Mouse (Mus musculus): Measurements from ENCODE around the gene Sprn. TPM values are rescaled to one million over a fixed set of nuclear protein-coding genes. Genes with fewer than 3 reads are reported as not detected.
"Not testable (repeated sequence)": the region's sequence is repeated elsewhere in the genome, so short reads cannot be mapped to it uniquely, and the experiment has no call there.

The Sprn gene
- polyA plus RNA-seq, 1 experiment from 2014 or later: 0.49 TPM

GRCm38 (mm10) chr7:140135106-140135770 lies 19.4 kb downstream of the Sprn start:
- no peak overlapping the region for H3K27ac ChIP-seq (replicated peaks)
- peaks cover 15% of the 10 kb centered on the region for H3K4me1 ChIP-seq
- no peak overlapping the region for H3K4me3 ChIP-seq
- H3K27me3 ChIP-seq (ENCODE audit: low read depth, poor library complexity, severe bottlenecking): no peaks in the 10 kb centered on the region
- peaks cover 5% of the 10 kb centered on the region; the same call in 1 of the 2 replicates for H3K36me3 ChIP-seq
- H3K9me3 ChIP-seq (replicated peaks): no peaks in the 10 kb centered on the region
- 89% methylated on average over 5 of the region's 5 CpGs for WGBS
- DNase-seq (ENCODE audit: low spot score): no peak

- H3K4me3 ChIP-seq; DNase-seq (ENCODE audit: low spot score); H3K27me3 ChIP-seq (ENCODE audit: low read depth, poor library complexity, severe bottlenecking); H3K27ac ChIP-seq (replicated peaks); H3K9me3 ChIP-seq (replicated peaks): not testable (repeated sequence)
- Histone ChIP-seq H3K4me1 (peaks cover 15% of the 10 kb centered on the region), H3K36me3 (peaks cover 17% of the 10 kb centered on the region)
- 94% methylated on average over 7 of the region's 7 CpGs for WGBS
Measured at GRCm38 (mm10) chr7:140134033-140134432, 20.6 kb downstream of the Sprn start.

DNA sequence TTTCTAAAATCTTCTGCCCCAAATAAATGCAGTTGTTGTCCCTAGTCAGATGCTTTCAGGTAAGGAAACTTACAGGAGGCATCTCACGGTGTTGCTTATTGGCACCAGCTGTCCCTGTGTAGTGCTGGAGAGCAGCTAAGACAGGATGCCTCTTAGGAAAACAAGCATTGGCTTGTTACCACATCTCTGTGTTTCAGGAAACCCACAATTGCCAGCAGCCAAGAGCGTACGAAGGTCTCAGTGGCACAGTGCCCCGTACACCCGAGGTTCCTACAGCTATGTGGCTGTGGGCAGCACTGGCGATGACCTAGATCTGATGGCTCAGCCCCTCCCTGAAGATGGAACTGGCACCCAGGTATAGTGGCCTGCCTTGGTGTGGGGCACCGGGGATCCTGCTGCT lies 22.5 kb downstream of the Sprn start:
- H3K36me3 ChIP-seq: peaks cover 17% of the 10 kb centered on the region
- H3K27ac ChIP-seq (replicated peaks); H3K4me3 ChIP-seq; H3K27me3 ChIP-seq (ENCODE audit: low read depth, poor library complexity, severe bottlenecking); H3K9me3 ChIP-seq (replicated peaks); H3K4me1 ChIP-seq; DNase-seq (ENCODE audit: low spot score): not testable (repeated sequence)
- 93% methylated on average over 7 of the region's 7 CpGs for WGBS

- no peaks in the 10 kb centered on the region for H3K9me3 ChIP-seq (replicated peaks)
Measured at GRCm38 (mm10) chr7:140127911-140128310, 26.8 kb downstream of the Sprn start.

DNA sequence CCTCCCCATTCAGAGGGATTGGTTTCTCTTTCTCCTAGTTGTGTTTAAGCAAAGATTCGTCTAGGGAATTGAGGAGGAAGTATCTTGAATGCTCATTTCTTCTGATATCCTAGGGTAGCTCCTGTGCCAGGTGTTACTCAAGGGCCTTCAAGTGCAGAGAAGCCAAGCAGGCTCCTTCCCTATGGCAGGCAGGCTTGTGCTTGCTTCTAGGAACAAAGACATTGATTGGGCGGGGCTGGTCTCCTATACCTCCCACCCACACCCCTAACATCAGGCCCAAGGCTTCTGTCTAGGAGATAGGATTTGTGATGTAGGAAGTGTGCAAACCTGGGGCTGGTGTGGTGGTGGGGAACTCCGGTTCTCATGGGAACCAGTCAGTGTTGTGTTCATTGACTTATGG lies 27.7 kb downstream of the Sprn start:
- Histone ChIP-seq H3K27me3 (ENCODE audit: low read depth, poor library complexity, severe bottlenecking) (no peaks in the 10 kb centered on the region), H3K36me3 (peaks cover 17% of the 10 kb centered on the region), H3K4me1 (peaks cover 18% of the 10 kb centered on the region), H3K27ac (replicated peaks) (no peak overlapping the region), H3K4me3 (0 out of 2 replicates have a peak overlapping the region, but pooled peaks have one; percentile 21), H3K9me3 (replicated peaks) (no peaks in the 10 kb centered on the region)
- DNase-seq (ENCODE audit: low spot score): no peak
- 84% methylated on average over 3 of the region's 3 CpGs for WGBS

More at GRCm38 (mm10) chr7:140127911-140128310, 26.8 kb downstream of the Sprn start:
- Histone ChIP-seq H3K4me1 (peaks cover 18% of the 10 kb centered on the region), H3K4me3 (no peak overlapping the region), H3K27ac (replicated peaks) (no peak overlapping the region), H3K27me3 (ENCODE audit: low read depth, poor library complexity, severe bottlenecking) (no peaks in the 10 kb centered on the region), H3K36me3 (peaks cover 17% of the 10 kb centered on the region)
- DNase-seq (ENCODE audit: low spot score): no peak
- 92% methylated on average over 2 of the region's 2 CpGs for WGBS

DNA sequence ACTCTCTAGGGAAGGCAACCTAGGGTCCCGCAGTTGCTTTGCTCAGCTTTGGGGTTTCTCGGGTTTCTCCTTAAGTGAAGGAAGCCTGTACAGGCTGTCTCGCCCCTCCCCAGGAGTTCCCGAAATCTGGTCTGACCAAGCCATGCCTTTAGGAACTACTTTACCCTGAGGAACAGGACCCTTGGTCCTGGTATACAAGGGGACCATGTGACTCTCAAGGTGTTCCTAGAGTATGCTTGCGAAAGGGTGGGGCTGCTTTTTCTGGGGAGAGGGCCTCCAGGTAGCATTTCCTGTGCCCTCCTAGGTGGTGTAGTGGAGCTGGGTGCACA lies 28.7 kb downstream of the Sprn start:
- H3K4me3 ChIP-seq: peak overlapping the region; percentile 71
- H3K9me3 ChIP-seq (replicated peaks): no peaks in the 10 kb centered on the region
- peak overlapping the region; percentile 85 for H3K27ac ChIP-seq (replicated peaks)
- WGBS: 10% methylated on average over 5 of the region's 5 CpGs
- no peak for DNase-seq (ENCODE audit: low spot score)
- H3K4me1 ChIP-seq: peaks cover 18% of the 10 kb centered on the region
- H3K36me3 ChIP-seq: peaks cover 17% of the 10 kb centered on the region
- no peaks in the 10 kb centered on the region for H3K27me3 ChIP-seq (ENCODE audit: low read depth, poor library complexity, severe bottlenecking)

DNA sequence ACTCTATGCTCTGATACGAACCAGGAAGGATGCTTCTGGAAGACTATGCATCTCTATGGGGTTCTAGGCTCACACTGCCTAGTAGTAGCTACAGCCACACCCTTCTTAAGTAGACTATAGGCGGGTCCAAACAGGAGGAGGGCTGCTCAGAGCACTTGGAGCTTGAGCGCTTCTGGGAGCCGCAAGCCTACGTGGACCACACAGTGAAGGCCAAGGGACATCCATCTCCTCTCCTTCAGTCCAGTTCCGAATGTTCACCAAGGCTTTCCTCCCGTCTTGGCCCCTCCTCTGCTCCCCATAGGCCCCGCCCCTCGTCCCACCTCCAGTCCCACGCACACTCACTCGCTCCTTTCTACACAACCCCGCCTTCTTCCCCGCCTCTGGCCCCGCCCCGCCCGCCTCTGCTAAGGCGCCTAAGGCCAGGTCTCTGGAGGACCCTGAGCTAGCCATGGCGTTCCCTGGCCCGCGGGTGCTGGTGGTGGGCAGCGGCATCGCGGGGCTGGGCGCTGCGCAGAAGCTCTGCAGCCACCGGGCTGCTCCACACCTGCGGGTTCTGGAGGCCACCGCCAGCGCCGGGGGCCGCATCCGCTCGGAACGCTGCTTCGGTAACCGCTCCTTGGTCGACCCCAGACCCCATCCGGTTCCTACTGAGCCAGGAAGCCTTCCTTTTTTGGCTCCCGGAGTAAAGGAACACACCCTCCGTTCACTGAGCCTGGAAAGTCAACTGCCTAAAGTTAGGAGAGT lies 29.2 kb downstream of the Sprn start:
- H3K9me3 ChIP-seq (replicated peaks): no peaks in the 10 kb centered on the region
- 2% methylated on average over 40 of the region's 40 CpGs for WGBS
- peak overlapping the region; percentile 71 for H3K4me3 ChIP-seq
- peak; percentile 95 for DNase-seq (ENCODE audit: low spot score)
- H3K27me3 ChIP-seq (ENCODE audit: low read depth, poor library complexity, severe bottlenecking): no peaks in the 10 kb centered on the region
- peaks cover 18% of the 10 kb centered on the region for H3K4me1 ChIP-seq
- peak overlapping the region; percentile 85 for H3K27ac ChIP-seq (replicated peaks)
- H3K36me3 ChIP-seq: peaks cover 13% of the 10 kb centered on the region

DNA sequence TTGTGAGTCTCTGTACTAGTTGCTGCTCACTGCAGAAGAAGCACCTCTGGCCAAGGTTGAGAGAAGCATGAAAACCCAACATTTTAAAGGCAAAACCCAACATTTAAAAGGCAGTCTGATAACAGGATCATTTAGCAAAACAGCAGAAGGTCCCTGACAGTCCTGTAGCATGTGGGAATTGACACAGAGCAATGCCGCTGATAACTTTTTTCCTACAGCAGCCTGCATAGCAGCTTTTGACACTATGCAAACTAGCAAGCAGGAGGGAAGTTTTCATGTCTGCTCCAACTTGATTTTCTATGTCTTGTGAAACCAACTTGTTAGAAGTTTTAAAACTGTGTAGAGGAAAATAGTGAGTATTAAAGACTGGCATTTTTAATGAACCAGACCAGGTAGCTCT lies 30.3 kb downstream of the Sprn start:
- WGBS: 91% methylated on average over 1 of the region's 1 CpGs

DNA sequence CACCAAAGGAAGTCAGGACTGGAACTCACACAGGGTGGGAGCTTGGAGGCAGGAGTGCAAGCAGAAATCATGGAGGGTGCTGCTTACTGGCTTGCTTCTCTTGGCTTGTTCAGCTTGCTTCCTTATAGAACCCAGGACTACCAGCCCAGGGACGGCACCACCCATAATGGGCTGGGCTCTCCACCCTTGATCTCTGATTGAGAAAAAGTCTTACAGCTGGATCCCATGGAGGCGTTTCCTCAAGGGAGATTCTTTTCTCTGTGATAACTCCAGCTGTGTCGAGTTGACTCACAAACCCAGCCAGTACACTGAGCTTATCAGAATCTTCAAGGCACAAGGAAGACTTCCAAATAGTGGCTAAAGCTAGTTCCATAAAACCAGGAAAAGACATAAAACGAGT lies 31.9 kb downstream of the Sprn start:
- Histone ChIP-seq H3K36me3 (no peaks in the 10 kb centered on the region), H3K4me1 (peaks cover 18% of the 10 kb centered on the region), H3K27ac (replicated peaks) (no peak overlapping the region), H3K27me3 (ENCODE audit: low read depth, poor library complexity, severe bottlenecking) (no peaks in the 10 kb centered on the region), H3K9me3 (replicated peaks) (no peaks in the 10 kb centered on the region), H3K4me3 (no peak overlapping the region)
- 39% methylated on average over 4 of the region's 4 CpGs for WGBS
- no peak for DNase-seq (ENCODE audit: low spot score)

More for the DNA sequence above, 30.3 kb downstream of the Sprn start:
- Histone ChIP-seq H3K27ac (replicated peaks) (no peak overlapping the region), H3K27me3 (ENCODE audit: low read depth, poor library complexity, severe bottlenecking) (no peaks in the 10 kb centered on the region), H3K4me1 (peaks cover 18% of the 10 kb centered on the region), H3K9me3 (replicated peaks) (no peaks in the 10 kb centered on the region), H3K36me3 (0 out of 2 replicates have a peak, but pooled peaks cover 4% of the 10 kb centered on the region), H3K4me3 (no peak overlapping the region)
- DNase-seq (ENCODE audit: low spot score): no peak

- WGBS: 83% methylated on average over 13 of the region's 13 CpGs
- H3K27ac ChIP-seq (replicated peaks): no peak overlapping the region
- no peaks in the 10 kb centered on the region for H3K27me3 ChIP-seq (ENCODE audit: low read depth, poor library complexity, severe bottlenecking)
- H3K9me3 ChIP-seq (replicated peaks): no peaks in the 10 kb centered on the region
- no peak overlapping the region for H3K4me3 ChIP-seq
- H3K4me1 ChIP-seq: peaks cover 20% of the 10 kb centered on the region
- no peaks in the 10 kb centered on the region for H3K36me3 ChIP-seq
- no peak for DNase-seq (ENCODE audit: low spot score)
Measured at GRCm38 (mm10) chr7:140121338-140121910, 33.3 kb downstream of the Sprn start.

- no peak for DNase-seq (ENCODE audit: low spot score)
- Histone ChIP-seq H3K4me1 (peaks cover 19% of the 10 kb centered on the region), H3K27me3 (ENCODE audit: low read depth, poor library complexity, severe bottlenecking) (no peaks in the 10 kb centered on the region), H3K27ac (replicated peaks) (no peak overlapping the region), H3K9me3 (replicated peaks) (no peaks in the 10 kb centered on the region), H3K4me3 (no peak overlapping the region), H3K36me3 (no peaks in the 10 kb centered on the region)
- WGBS: 88% methylated on average over 2 of the region's 2 CpGs
Measured at GRCm38 (mm10) chr7:140120484-140120883, 34.2 kb downstream of the Sprn start.

- no peaks in the 10 kb centered on the region for H3K9me3 ChIP-seq (replicated peaks)
- H3K27ac ChIP-seq (replicated peaks): peak within 1 kb of the TSS; percentile 94
- H3K27me3 ChIP-seq (ENCODE audit: low read depth, poor library complexity, severe bottlenecking): no peaks in the 10 kb centered on the region
- peak; percentile 83 for DNase-seq (ENCODE audit: low spot score)
- H3K4me3 ChIP-seq: peak within 1 kb of the TSS; percentile 84
- WGBS: 5% methylated on average over 28 of the region's 28 CpGs
- H3K4me1 ChIP-seq: peaks cover 21% of the 10 kb centered on the region
- H3K36me3 ChIP-seq: peaks cover 15% of the 10 kb centered on the region
Measured at GRCm38 (mm10) chr7:140116329-140117054, 38.2 kb downstream of the Sprn start, which contains the start of gene Echs1. Gene Echs1, minus strand, starts transcription at chr7:140116476.

All from midbrain, embryonic 10.5 days (tissue).